Mouse (Mus musculus) midbrain, postnatal 0 days (tissue): ENCODE measurements around the gene 2310057J18Rik. TPM values are rescaled to one million over a fixed set of nuclear protein-coding genes. Genes with fewer than 3 reads are reported as not detected.

Experiments
- ATAC-seq: fragments of 200-750 bp; cut with Nextera tagmentation; 2 replicates; pipeline ENCODE4 v1.8.0; 2017; ENCODE audit warnings: moderate number of reproducible peaks, mild to moderate bottlenecking, moderate TSS enrichment, moderate library complexity; ENCODE audit not compliant: low FRiP score
- DNase-seq: peaks from one replicate; pipeline ENCODE4 v3.0.0-alpha.2; 2015; ENCODE audit warnings: low spot score
- H3K27ac ChIP-seq: fragments of 300-500 bp; sonication (generic); 2 replicates; pipeline ENCODE4 v1.5.1; 2014; ENCODE audit warnings: low read depth, mild to moderate bottlenecking, low read length, mixed read lengths
- H3K27me3 ChIP-seq: fragments of 300-500 bp; sonication (generic); 2 replicates; pipeline ENCODE4 v1.6.1; 2014; ENCODE audit warnings: low read length, control low read depth, mixed read lengths; ENCODE audit not compliant: insufficient read depth
- H3K36me3 ChIP-seq: fragments of 300-500 bp; sonication (generic); 2 replicates; pipeline ENCODE4 v1.6.1; 2014; ENCODE audit warnings: low read length, control low read depth, mixed read lengths; ENCODE audit not compliant: insufficient read depth
- H3K4me1 ChIP-seq: fragments of 300-500 bp; sonication (generic); 2 replicates; pipeline ENCODE4 v1.6.1; 2014; ENCODE audit warnings: mild to moderate bottlenecking, control low read depth, antibody characterized with exemption, low read length, mixed read lengths; ENCODE audit not compliant: insufficient read depth
- H3K4me2 ChIP-seq: fragments of 300-500 bp; sonication (generic); 2 replicates; pipeline ENCODE4 v1.6.1; 2014; ENCODE audit warnings: low read depth, mild to moderate bottlenecking, low read length, mixed read lengths; ENCODE audit not compliant: poor library complexity, severe bottlenecking
- H3K4me3 ChIP-seq: fragments of 300-500 bp; sonication (generic); 2 replicates; pipeline ENCODE4 v1.5.1; 2014; ENCODE audit warnings: low read depth, mild to moderate bottlenecking, low read length, moderate library complexity
- H3K9ac ChIP-seq: fragments of 300-500 bp; sonication (generic); replicated peaks from 2 replicates; pipeline ENCODE4 v1.6.1; 2014; ENCODE audit warnings: mild to moderate bottlenecking, low read length, moderate library complexity, mixed read lengths; ENCODE audit not compliant: poor library complexity, severe bottlenecking
- H3K9me3 ChIP-seq: fragments of 300-500 bp; sonication (generic); 2 replicates; pipeline ENCODE4 v1.6.1; 2016; ENCODE audit warnings: low read length, control low read depth
- CTCF ChIP-seq: IDR thresholded peaks from 2 replicates; pipeline ENCODE4 v1.5.1; 2016; ENCODE audit warnings: antibody characterized with exemption, mild to moderate bottlenecking
- WGBS: fragments of 180-500 bp; shearing (Covaris S2); extraction: QIAGEN DNeasy Blood & Tissue Kit; methylation state at CpG from one replicate; pipeline ENCODE4 v1.1.7; 2014; 5-methylcytosine and 5-hydroxymethylcytosine counted together
- polyA plus RNA-seq: library from polyadenylated mRNA; unstranded; fragments of >200 nt; fragmentation: Nextera tagmentation; extraction: Ambion mirVana; gene quantifications from 2 replicates; pipeline ENCODE4 v1.2.1, GENCODE M21; 2015
- total RNA-seq: library from RNA; depleted of rRNA; stranded (reverse); fragments of >200 nt; gene quantifications from 2 replicates; pipeline ENCODE4 v1.2.3, GENCODE M21; 2014; rRNA removed

2310057J18Rik gene
- total and polyA plus RNA-seq, 2 experiments from 2014 or later, result not detected

- no peaks in the 10 kb centered on the region for H3K9me3 ChIP-seq
- WGBS, result 43% methylated on average over 4 of the region's 4 CpGs
Measured at GRCm38 (mm10) chr10:28955138-28955537, 31.0 kb downstream of the 2310057J18Rik start.

GRCm38 (mm10) chr10:28954515-28954914 is 31.6 kb downstream of the 2310057J18Rik start:
- 74% methylated on average over 4 of the region's 4 CpGs for WGBS

More at GRCm38 (mm10) chr10:28955138-28955537, 31.0 kb downstream of the 2310057J18Rik start:
- 0 out of 2 replicates have a peak, but pooled peaks have one; percentile 48 for ATAC-seq
- Histone ChIP-seq H3K4me2 (no peak overlapping the region), H3K4me1 (no peaks in the 10 kb centered on the region), H3K27me3 (no peaks in the 10 kb centered on the region), H3K4me3 (no peak overlapping the region), H3K36me3 (no peaks in the 10 kb centered on the region), H3K27ac (no peak overlapping the region), H3K9ac (no peak overlapping the region)
- DNase-seq, result peak; percentile 67
- peak; percentile 85 for TF ChIP-seq CTCF

More at GRCm38 (mm10) chr10:28954515-28954914, 31.6 kb downstream of the 2310057J18Rik start:
- Histone ChIP-seq H3K27me3 (no peaks in the 10 kb centered on the region), H3K36me3 (no peaks in the 10 kb centered on the region), H3K4me1 (no peaks in the 10 kb centered on the region), H3K9ac (no peak overlapping the region), H3K4me2 (no peak overlapping the region), H3K9me3 (no peaks in the 10 kb centered on the region), H3K27ac (no peak overlapping the region), H3K4me3 (no peak overlapping the region)
- TF ChIP-seq CTCF, result peak; percentile 55
- DNase-seq, result peak; percentile 12
- ATAC-seq, result no peak

Other genes with a start within 250 kb of the 2310057J18Rik start
- 156 and 164 TPM in 2 replicates for gene Soga3, start 157.5 kb upstream of the 2310057J18Rik start, total RNA-seq
- 131 and 160 TPM in 2 replicates for gene Soga3, start 157.5 kb upstream of the 2310057J18Rik start, polyA plus RNA-seq
- 14.9 and 20.6 TPM in 2 replicates for gene Gm49353, start 212.7 kb upstream of the 2310057J18Rik start, total RNA-seq
- 11.7 and 15.0 TPM in 2 replicates for gene Gm49353, start 212.7 kb upstream of the 2310057J18Rik start, polyA plus RNA-seq
- gene 9330159F19Rik, start 225.3 kb upstream of the 2310057J18Rik start, total RNA-seq, result 74.9 and 87.2 TPM in 2 replicates
- gene 9330159F19Rik, start 225.3 kb upstream of the 2310057J18Rik start, polyA plus RNA-seq, result 17.9 and 21.3 TPM in 2 replicates